Mouse (Mus musculus) v-Abl transformed pro-B cells (cell line): ENCODE measurements around the gene Smim4.

Source experiments
- in situ Hi-C, 2 experiments: fragments of 400-800 bp; cut with MboI; formaldehyde crosslinking; loops; one replicate each; pipeline ENCODE4 v1.15.1; 2025; ENCODE audit not compliant: unreplicated experiment in 2 of 2

Smim4 gene

GRCm38 (mm10) chr14:31138897-31139429, 10.2 kb upstream of the Smim4 start:
- in situ Hi-C loops, result no loop called here

GRCm38 (mm10) chr14:31138219-31138896, 9.6 kb upstream of the Smim4 start:
- in situ Hi-C loops, result no loop called here

GRCm38 (mm10) chr14:31137791-31138190, 9.0 kb upstream of the Smim4 start:
- in situ Hi-C loops, result no loop called here

- in situ Hi-C loops, result no loop called here
Observed at GRCm38 (mm10) chr14:31137281-31137595, 8.5 kb upstream of the Smim4 start.

- in situ Hi-C loops, result no loop called here
Observed at GRCm38 (mm10) chr14:31136411-31137280, 7.9 kb upstream of the Smim4 start.

GRCm38 (mm10) chr14:31135495-31136410, 7.0 kb upstream of the Smim4 start:
- in situ Hi-C loops, result no loop called here

- in situ Hi-C loops, result no loop called here
Observed at GRCm38 (mm10) chr14:31134015-31135000, 5.6 kb upstream of the Smim4 start.

- in situ Hi-C loops, result no loop called here
Observed at GRCm38 (mm10) chr14:31133023-31133665, 4.4 kb upstream of the Smim4 start.

- in situ Hi-C loops, result no loop called here
Observed at GRCm38 (mm10) chr14:31132491-31132975, 3.8 kb upstream of the Smim4 start.

- in situ Hi-C loops, result no loop called here
Observed at GRCm38 (mm10) chr14:31132031-31132430, 3.3 kb upstream of the Smim4 start.

- in situ Hi-C loops, result no loop called here
Observed at GRCm38 (mm10) chr14:31131272-31131821, 2.6 kb upstream of the Smim4 start.

GRCm38 (mm10) chr14:31130236-31131220, 1.8 kb upstream of the Smim4 start, which contains the start of gene Nt5dc2:
Nt5dc2 (plus strand) TSS chr14:31131053.
- in situ Hi-C loops, result no loop called here

GRCm38 (mm10) chr14:31129326-31130235, 825 bp upstream of the Smim4 start:
- in situ Hi-C loops, result no loop called here

- in situ Hi-C loops, result no loop called here
Observed at GRCm38 (mm10) chr14:31128101-31128825, 493 bp downstream of the Smim4 start.

- in situ Hi-C loops, result no loop called here
Observed at GRCm38 (mm10) chr14:31126826-31127225, 1.9 kb downstream of the Smim4 start.
